Mouse (Mus musculus) monocyte, adult 5-6 weeks (primary cell): ENCODE results near the gene Hspb1. TPM values are rescaled to one million over a fixed set of nuclear protein-coding genes. Genes with fewer than 3 reads are reported as not detected.

Experiments
- ATAC-seq: fragments of 153-309, 156-312 bp; replicated peaks from 2 replicates; pipeline ENCODE4 v1.8.0; 2017; ENCODE audit warnings: mild to moderate bottlenecking; ENCODE audit not compliant: low TSS enrichment, insufficient number of reproducible peaks, severe bottlenecking, poor library complexity, low FRiP score
- total RNA-seq: library from RNA; stranded (forward); fragments of 200-1000, 200-491, 200-594 nt; gene quantifications from 3 replicates; pipeline ENCODE4 v1.2.3, GENCODE M21; 2017

Gene Hspb1
- total RNA-seq: 1.9 TPM in 1 of 3 replicates, not detected in the others

DNA sequence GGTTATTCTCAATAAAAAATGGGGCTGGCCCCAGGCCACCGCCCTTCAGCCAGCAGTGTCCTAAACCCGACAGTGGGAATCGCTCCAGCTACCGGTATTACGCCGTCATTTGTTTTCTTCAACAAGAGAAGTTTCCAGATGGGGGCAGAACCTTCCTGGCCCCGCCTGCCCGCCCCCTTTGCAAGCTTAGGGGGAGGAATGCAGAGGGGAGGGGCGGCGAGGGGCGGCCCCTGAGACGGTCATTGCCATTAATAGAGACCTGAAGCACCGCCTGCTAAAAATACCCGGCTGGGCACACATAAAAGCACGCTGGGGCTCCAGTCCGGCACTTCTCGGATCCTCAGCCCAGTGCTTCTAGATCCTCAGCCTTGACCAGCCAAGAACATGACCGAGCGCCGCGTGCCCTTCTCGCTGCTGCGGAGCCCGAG lies at the start of gene Hspb1:
TSS of gene Hspb1 (plus strand) at position 245 of the 428 bp plus-strand sequence.
- no peak for ATAC-seq

DNA sequence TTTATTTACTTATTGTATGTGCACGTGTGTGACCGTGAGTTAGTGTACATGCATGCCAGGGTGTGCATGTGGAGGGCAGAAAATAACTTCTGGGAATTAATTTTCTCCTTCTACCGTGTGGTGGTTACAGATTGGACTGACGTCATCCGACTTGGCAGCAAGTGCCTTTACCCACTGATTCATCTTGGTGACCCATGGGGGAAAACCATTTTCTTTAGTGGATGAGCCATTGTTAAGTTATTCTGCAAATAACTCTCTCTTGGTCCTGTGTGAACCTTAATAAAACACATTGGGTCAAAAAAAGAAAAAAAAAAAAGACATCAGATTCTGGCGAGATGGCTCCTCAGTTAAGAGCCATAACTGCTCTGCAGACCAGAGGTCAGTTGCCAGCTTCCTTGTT lies 46.1 kb upstream of the Hspb1 start:
- no peak for ATAC-seq

- ATAC-seq: no peak
Measured at GRCm38 (mm10) chr5:135843418-135843817, 44.3 kb upstream of the Hspb1 start.

GRCm38 (mm10) chr5:135845676-135846320 lies 41.9 kb upstream of the Hspb1 start:
- no peak for ATAC-seq

- no peak for ATAC-seq
Measured at GRCm38 (mm10) chr5:135847460-135847859, 40.3 kb upstream of the Hspb1 start.

GRCm38 (mm10) chr5:135847881-135848280 lies 39.8 kb upstream of the Hspb1 start:
- ATAC-seq: no peak

GRCm38 (mm10) chr5:135851024-135851423 lies 36.7 kb upstream of the Hspb1 start:
- no peak for ATAC-seq

DNA sequence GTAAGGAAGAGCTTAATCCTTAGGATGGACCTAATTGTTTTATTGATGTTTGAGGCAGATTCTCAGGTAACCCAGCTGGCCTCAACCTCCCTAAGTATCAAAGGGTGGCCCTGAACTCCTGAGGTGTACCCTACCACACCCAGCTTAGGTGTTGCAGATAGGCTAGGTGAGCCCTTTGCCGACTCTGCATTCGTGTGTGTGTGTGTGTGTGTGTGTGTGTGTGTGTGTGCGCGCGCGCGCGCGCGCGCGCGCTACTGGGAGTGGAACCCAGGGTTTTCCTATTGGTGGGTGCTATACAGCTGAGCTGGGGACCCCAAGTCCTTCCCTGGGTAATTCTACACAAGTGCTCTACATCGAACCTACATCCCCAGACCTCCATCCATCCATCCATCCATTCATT lies 36.2 kb upstream of the Hspb1 start:
- no peak for ATAC-seq

DNA sequence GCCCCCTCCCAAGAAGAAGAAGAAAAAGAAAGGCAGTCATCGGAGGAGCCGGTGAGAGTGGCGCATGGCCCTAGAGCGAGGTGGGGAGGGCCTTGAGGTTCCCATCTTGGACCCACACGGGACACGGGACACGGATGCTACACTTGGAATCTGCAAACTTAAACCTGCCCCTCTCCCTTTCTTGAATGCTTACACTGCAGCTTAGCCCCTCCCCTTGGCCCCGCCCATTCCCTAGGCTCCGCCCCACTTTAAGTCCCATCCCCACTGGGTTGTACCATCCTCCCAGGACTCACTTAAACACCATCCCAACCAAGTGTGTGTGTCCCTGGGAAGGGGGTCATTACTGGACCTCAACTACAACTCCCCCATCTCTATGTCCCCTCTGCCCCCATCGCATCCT lies 35.3 kb upstream of the Hspb1 start:
- no peak for ATAC-seq

- no peak for ATAC-seq
Measured at GRCm38 (mm10) chr5:135853731-135854130, 34.0 kb upstream of the Hspb1 start.

- no peak for ATAC-seq
Measured at GRCm38 (mm10) chr5:135855156-135855555, 32.6 kb upstream of the Hspb1 start.

GRCm38 (mm10) chr5:135866662-135867061 lies 21.1 kb upstream of the Hspb1 start:
- no peak for ATAC-seq

- ATAC-seq: no peak
Measured at GRCm38 (mm10) chr5:135867637-135868593, 19.8 kb upstream of the Hspb1 start.

DNA sequence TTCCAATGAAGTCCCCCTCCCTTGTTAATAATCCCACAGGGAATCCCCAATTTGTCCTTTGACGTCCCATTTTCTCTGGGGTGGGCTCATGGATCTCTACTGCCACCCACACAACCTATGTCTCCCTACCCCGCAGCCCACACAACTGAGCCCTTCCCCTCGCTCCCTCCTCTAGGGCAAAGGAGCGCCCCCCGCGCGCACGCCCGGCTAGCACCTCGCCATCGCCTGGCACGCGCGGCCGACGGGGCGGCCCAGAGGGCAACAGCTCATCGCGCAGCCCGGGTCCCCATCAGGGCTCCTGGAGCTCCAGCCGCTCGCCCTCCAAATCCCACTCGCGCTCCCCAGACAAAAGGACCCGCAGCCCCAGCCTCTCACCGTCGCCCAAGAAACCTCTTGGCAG lies 19.1 kb upstream of the Hspb1 start:
- no peak for ATAC-seq

DNA sequence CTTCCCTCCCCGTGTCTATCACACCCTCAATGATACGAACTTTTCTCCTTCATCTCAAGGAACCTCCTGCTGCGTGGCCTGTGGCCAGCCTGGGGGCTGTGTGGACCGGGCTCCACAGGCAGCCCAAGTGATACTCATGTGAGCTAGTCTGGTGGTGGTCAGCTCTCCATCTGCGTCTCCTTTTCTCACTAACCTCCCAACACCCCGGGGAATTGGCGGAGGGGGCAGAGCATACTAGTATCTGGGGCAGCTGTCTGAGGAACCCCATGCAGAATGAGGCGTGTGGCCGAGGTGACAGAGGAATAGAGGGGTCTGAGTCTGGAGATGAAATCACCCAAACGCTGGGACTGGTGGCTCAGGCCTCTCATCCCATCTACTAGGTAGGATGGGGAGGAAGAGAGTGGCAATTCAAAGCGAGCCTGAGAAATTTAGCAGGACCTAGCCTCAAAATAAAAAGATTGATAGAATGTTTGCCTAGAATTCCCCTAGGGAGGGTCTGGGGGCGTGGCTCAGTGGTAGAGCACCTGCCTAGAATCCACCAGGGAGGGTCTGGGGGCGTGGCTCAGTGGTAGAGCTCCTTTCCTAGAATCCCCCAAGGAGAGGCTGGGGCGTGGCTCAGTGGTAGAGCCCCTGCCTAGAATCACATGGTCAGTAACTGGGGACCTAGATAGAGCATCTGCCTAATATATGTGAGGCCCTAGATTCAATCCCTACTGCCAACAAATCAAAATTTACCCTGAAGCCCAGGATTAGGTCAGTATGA lies 17.9 kb upstream of the Hspb1 start:
- no peak for ATAC-seq

GRCm38 (mm10) chr5:135870505-135870904 lies 17.2 kb upstream of the Hspb1 start:
- no peak for ATAC-seq

- ATAC-seq: no peak
Measured at GRCm38 (mm10) chr5:135872996-135873395, 14.7 kb upstream of the Hspb1 start.

- ATAC-seq: no peak
Measured at GRCm38 (mm10) chr5:135873753-135874152, 14.0 kb upstream of the Hspb1 start.

- peak; percentile 48; the same call in 1 of the 2 replicates for ATAC-seq
Measured at GRCm38 (mm10) chr5:135877180-135877579, 10.5 kb upstream of the Hspb1 start.
